Mouse (Mus musculus) stomach, postnatal 0 days (tissue): ENCODE data around the gene Dok3. TPM values are rescaled to one million over a fixed set of nuclear protein-coding genes. Genes with fewer than 3 reads are reported as not detected.
"Not testable (repeated sequence)": the region's sequence is repeated elsewhere in the genome, so short reads cannot be mapped to it uniquely, and the experiment has no call there.

Experiments
- ATAC-seq: fragments of 200-750 bp; cut with Nextera tagmentation; 2 replicates; pipeline ENCODE4 v1.8.0; 2017; ENCODE audit not compliant: low FRiP score, low TSS enrichment
- DNase-seq: peaks from one replicate; pipeline ENCODE4 v3.0.0-alpha.2; 2016; ENCODE audit warnings: low spot score
- H3K27ac ChIP-seq: fragments of 300-500 bp; sonication (generic); replicated peaks from 2 replicates; pipeline ENCODE4 v1.5.1; 2014; ENCODE audit warnings: mild to moderate bottlenecking, control low read depth
- H3K27me3 ChIP-seq: fragments of 300-500 bp; sonication (generic); 2 replicates; pipeline ENCODE4 v1.6.1; 2014; ENCODE audit warnings: low read length; ENCODE audit not compliant: control insufficient read depth, insufficient read depth
- H3K36me3 ChIP-seq: fragments of 300-500 bp; sonication (generic); 2 replicates; pipeline ENCODE4 v1.6.1; 2014; ENCODE audit warnings: low read length, mixed read lengths; ENCODE audit not compliant: control insufficient read depth, insufficient read depth
- H3K4me1 ChIP-seq: fragments of 300-500 bp; sonication (generic); replicated peaks from 2 replicates; pipeline ENCODE4 v1.6.1; 2014; ENCODE audit warnings: antibody characterized with exemption; ENCODE audit not compliant: control insufficient read depth, insufficient read depth
- H3K4me2 ChIP-seq: fragments of 300-500 bp; sonication (generic); replicated peaks from 2 replicates; pipeline ENCODE4 v1.6.1; 2014; ENCODE audit warnings: low read depth, mild to moderate bottlenecking, control low read depth, moderate library complexity
- H3K4me3 ChIP-seq: fragments of 300-500 bp; sonication (generic); 2 replicates; pipeline ENCODE4 v1.5.1; 2014; ENCODE audit warnings: low read depth, low read length, control low read depth
- H3K9ac ChIP-seq: fragments of 300-500 bp; sonication (generic); 2 replicates; pipeline ENCODE4 v1.6.1; 2014; ENCODE audit warnings: mild to moderate bottlenecking, low read length, control low read depth, mixed read lengths
- H3K9me3 ChIP-seq: fragments of 300-500 bp; sonication (generic); 2 replicates; pipeline ENCODE4 v1.6.1; 2016; ENCODE audit warnings: low read length; ENCODE audit not compliant: control insufficient read depth
- CTCF ChIP-seq: IDR thresholded peaks from 2 replicates; pipeline ENCODE4 v1.5.1; 2016; ENCODE audit warnings: antibody characterized with exemption, low read depth, mild to moderate bottlenecking, moderate library complexity
- EP300 ChIP-seq: optimal IDR thresholded peaks from 2 replicates; pipeline ENCODE3; 2016; ENCODE audit warnings: antibody characterized with exemption
- WGBS: fragments of 180-500 bp; shearing (Covaris S2); extraction: QIAGEN DNeasy Blood & Tissue Kit; methylation state at CpG from one replicate; pipeline ENCODE4 v1.1.7; 2014; 5-methylcytosine and 5-hydroxymethylcytosine counted together
- polyA plus RNA-seq: library from polyadenylated mRNA; unstranded; fragments of >200 nt; fragmentation: Nextera tagmentation; extraction: Ambion mirVana; gene quantifications from 2 replicates; pipeline ENCODE4 v1.2.1, GENCODE M21; 2015

Dok3 gene
- 1.0 and 1.3 TPM in 2 replicates for polyA plus RNA-seq

GRCm38 (mm10) chr13:55529198-55529915 lies at the start of gene Dok3:
Gene Dok3, minus strand, starts transcription at chr13:55529296.
- Histone ChIP-seq H3K9me3 (no peaks in the 10 kb centered on the region), H3K27ac (no peak within 1 kb of the TSS), H3K36me3 (peaks cover 33% of the 10 kb centered on the region), H3K4me1 (no peaks in the 10 kb centered on the region), H3K4me3 (no peak within 1 kb of the TSS), H3K9ac (no peak within 1 kb of the TSS), H3K27me3 (no peaks in the 10 kb centered on the region), H3K4me2 (no peak within 1 kb of the TSS)
- ATAC-seq (no peak), DNase-seq (no peak)
- TF ChIP-seq EP300 (no peak), CTCF (no peak)
- 76% methylated on average over 8 of the region's 8 CpGs for WGBS

- 76% methylated on average over 4 of the region's 4 CpGs for WGBS
- Histone ChIP-seq H3K27me3 (no peaks in the 10 kb centered on the region), H3K4me3 (no peak overlapping the region), H3K4me1 (no peaks in the 10 kb centered on the region), H3K4me2 (no peak overlapping the region), H3K9me3 (no peaks in the 10 kb centered on the region), H3K36me3 (no peaks in the 10 kb centered on the region), H3K27ac (no peak overlapping the region), H3K9ac (no peak overlapping the region)
- TF ChIP-seq EP300 (no peak), CTCF (no peak)
- ATAC-seq = no peak
- no peak for DNase-seq
These were observed 49.0 kb upstream of the Dok3 start for GRCm38 (mm10) chr13:55578086-55578485.

- H3K9ac ChIP-seq, H3K27ac ChIP-seq, ATAC-seq, H3K4me3 ChIP-seq, DNase-seq, H3K36me3 ChIP-seq, H3K4me1 ChIP-seq, H3K9me3 ChIP-seq, H3K4me2 ChIP-seq, H3K27me3 ChIP-seq: not testable (repeated sequence)
- WGBS = 67% methylated on average over 7 of the region's 7 CpGs
These were observed 47.8 kb upstream of the Dok3 start for GRCm38 (mm10) chr13:55576872-55577271.

- no peaks in the 10 kb centered on the region for H3K9me3 ChIP-seq
- H3K27ac ChIP-seq = no peak overlapping the region
- H3K36me3 ChIP-seq = no peaks in the 10 kb centered on the region
- DNase-seq = no peak
- no peak for ATAC-seq
- no peak overlapping the region for H3K9ac ChIP-seq
- no peak for TF ChIP-seq EP300
- no peak for TF ChIP-seq CTCF
- WGBS = 61% methylated on average over 5 of the region's 5 CpGs
- H3K4me2 ChIP-seq = no peak overlapping the region
- no peak overlapping the region for H3K4me3 ChIP-seq
- no peaks in the 10 kb centered on the region for H3K27me3 ChIP-seq
- H3K4me1 ChIP-seq = no peaks in the 10 kb centered on the region
These were observed 46.8 kb upstream of the Dok3 start for GRCm38 (mm10) chr13:55575932-55576331.

GRCm38 (mm10) chr13:55574321-55574720 lies 45.2 kb upstream of the Dok3 start:
- H3K9me3 ChIP-seq = no peaks in the 10 kb centered on the region
- no peak for ATAC-seq
- H3K4me3 ChIP-seq = no peak overlapping the region
- H3K9ac ChIP-seq = no peak overlapping the region
- DNase-seq = no peak
- 72% methylated on average over 5 of the region's 5 CpGs for WGBS
- no peaks in the 10 kb centered on the region for H3K27me3 ChIP-seq
- no peak overlapping the region for H3K4me2 ChIP-seq
- H3K36me3 ChIP-seq = no peaks in the 10 kb centered on the region
- H3K27ac ChIP-seq = no peak overlapping the region
- no peak for TF ChIP-seq CTCF
- TF ChIP-seq EP300 = no peak
- H3K4me1 ChIP-seq = peaks cover 4% of the 10 kb centered on the region; the same call in 1 of the 2 replicates

GRCm38 (mm10) chr13:55573432-55573831 lies 44.3 kb upstream of the Dok3 start, which contains the start of gene Tmed9:
Gene Tmed9, plus strand, starts transcription at chr13:55573732.
- Histone ChIP-seq H3K4me1 (peaks cover 4% of the 10 kb centered on the region; the same call in 1 of the 2 replicates), H3K27me3 (no peaks in the 10 kb centered on the region), H3K9me3 (no peaks in the 10 kb centered on the region), H3K4me2 (no peak within 1 kb of the TSS), H3K36me3 (no peaks in the 10 kb centered on the region), H3K4me3 (no peak within 1 kb of the TSS), H3K9ac (no peak within 1 kb of the TSS), H3K27ac (no peak within 1 kb of the TSS)
- TF ChIP-seq EP300 (no peak), CTCF (no peak)
- DNase-seq (no peak), ATAC-seq (no peak)
- WGBS = 97% methylated on average over 2 of the region's 2 CpGs
